24 mouse cellular contexts compared by ENCODE assay signal in genomic region chr8:61437305-61437605, GRCm38 (mm10).
"Had no signal": no experiment of that assay in that cellular context is flagged by ENCODE, and none has a peak within 500 bp of the region (broad histone marks: within the 10 kb centered on the region; RNA-seq: fewer than 3 reads in every experiment).

No protein-coding gene starts in this region.

- H3K9me3 ChIP-seq: hindbrain, embryonic 15.5 days; intestine, embryonic 15.5 days; limb, embryonic 10.5 days had no signal

- H3K36me3 ChIP-seq: heart, embryonic 10.5 days; heart, embryonic 12.5 days; hindbrain, embryonic 13.5 days; hindbrain, embryonic 15.5 days; intestine, embryonic 15.5 days; kidney, embryonic 15.5 days; limb, embryonic 10.5 days; limb, embryonic 12.5 days had no signal

- DNase-seq: forebrain, postnatal 0 days; gastrocnemius, adult 2 months; gastrocnemius, postnatal 10 days; gastrocnemius, postnatal 25 days; heart, adult 18-20 months; heart, postnatal 10 days; heart, postnatal 4 days; kidney, adult 18-20 months; kidney, postnatal 10 days; kidney, postnatal 25 days; kidney, postnatal 4 days; liver had no signal

- H3K4me2 ChIP-seq: heart, embryonic 12.5 days; hindbrain, embryonic 13.5 days; hindbrain, embryonic 15.5 days; intestine, embryonic 15.5 days; kidney, embryonic 15.5 days; limb, embryonic 12.5 days; liver, embryonic 11.5 days had no signal

- ATAC-seq: forebrain, postnatal 0 days; intestine, embryonic 15.5 days; intestine, postnatal 0 days had no signal

- H3K4me1 ChIP-seq: heart, embryonic 10.5 days; heart, embryonic 12.5 days; intestine, embryonic 15.5 days; limb, embryonic 10.5 days; limb, embryonic 12.5 days had no signal

- H3K27me3 ChIP-seq: heart, embryonic 12.5 days; hindbrain, embryonic 13.5 days; hindbrain, embryonic 15.5 days; intestine, embryonic 15.5 days; kidney, embryonic 15.5 days; limb, embryonic 12.5 days had no signal

- H3K9ac ChIP-seq: forebrain, postnatal 0 days; heart, embryonic 12.5 days; hindbrain, embryonic 13.5 days; hindbrain, embryonic 15.5 days; intestine, embryonic 15.5 days; kidney, embryonic 15.5 days; limb, embryonic 12.5 days had no signal

- H3K4me3 ChIP-seq: gastrocnemius, adult 2 months; heart, embryonic 10.5 days; heart, embryonic 12.5 days; hindbrain, embryonic 13.5 days; hindbrain, embryonic 15.5 days; intestine, embryonic 15.5 days; kidney, embryonic 15.5 days; layer of hippocampus, adult 2 months; left cerebral cortex, adult 2 months; limb, embryonic 10.5 days; limb, embryonic 12.5 days had no signal

- H3K27ac ChIP-seq: gastrocnemius, adult 2 months; heart, embryonic 10.5 days; hindbrain, embryonic 15.5 days; intestine, embryonic 15.5 days; kidney, embryonic 15.5 days; layer of hippocampus, adult 2 months; left cerebral cortex, adult 2 months; limb, embryonic 10.5 days; limb, embryonic 12.5 days had no signal
